Mouse (Mus musculus): ENCODE measurements around the gene Fan1. TPM values are rescaled to one million over a fixed set of nuclear protein-coding genes. Genes with fewer than 3 reads are reported as not detected.

Fan1 gene
- polyA plus RNA-seq, 1 experiment from 2014 or later, result 9.1 TPM

DNA sequence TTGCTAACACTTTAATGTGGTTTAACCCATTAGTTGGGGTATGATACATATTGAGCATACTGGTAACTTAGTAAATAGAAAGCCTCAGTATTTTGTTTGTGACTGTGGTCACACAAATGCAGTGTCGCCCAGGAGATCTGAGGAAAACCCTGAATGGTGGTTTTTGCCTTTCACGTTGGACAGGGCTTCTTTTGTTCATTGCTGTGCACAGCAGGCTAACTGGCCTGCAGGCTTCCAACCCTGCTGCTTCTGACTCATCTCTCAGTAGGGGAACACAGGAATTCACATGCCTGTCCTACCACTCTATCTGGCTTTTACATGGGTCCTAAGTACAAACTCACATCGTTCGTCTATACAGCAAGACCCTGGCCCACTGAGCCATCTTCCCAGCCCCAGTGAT, 52.2 kb downstream of the Fan1 start:
- H3K27me3 ChIP-seq, result no peaks in the 10 kb centered on the region
- H3K4me1 ChIP-seq, result no peaks in the 10 kb centered on the region
- ATAC-seq (ENCODE audit: low FRiP score), result no peak
- no peak overlapping the region for H3K27ac ChIP-seq
- no peak overlapping the region for H3K9ac ChIP-seq
- H3K9me3 ChIP-seq (replicated peaks), result no peaks in the 10 kb centered on the region
- H3K4me3 ChIP-seq, result no peak overlapping the region
- H3K36me3 ChIP-seq, result peaks cover 59% of the 10 kb centered on the region
- WGBS, result 68% methylated on average over 4 of the region's 4 CpGs
- H3K4me2 ChIP-seq (replicated peaks), result no peak overlapping the region

- Histone ChIP-seq H3K27me3 (no peaks in the 10 kb centered on the region), H3K4me2 (replicated peaks) (no peak overlapping the region), H3K36me3 (peaks cover 62% of the 10 kb centered on the region), H3K9me3 (replicated peaks) (no peaks in the 10 kb centered on the region), H3K27ac (no peak overlapping the region), H3K4me3 (no peak overlapping the region), H3K4me1 (no peaks in the 10 kb centered on the region), H3K9ac (no peak overlapping the region)
- 78% methylated on average over 5 of the region's 5 CpGs for whole genome bisulfite sequencing
- ATAC-seq (ENCODE audit: low FRiP score), result no peak
Measured at GRCm38 (mm10) chr7:64321125-64321524, 52.8 kb downstream of the Fan1 start.

DNA sequence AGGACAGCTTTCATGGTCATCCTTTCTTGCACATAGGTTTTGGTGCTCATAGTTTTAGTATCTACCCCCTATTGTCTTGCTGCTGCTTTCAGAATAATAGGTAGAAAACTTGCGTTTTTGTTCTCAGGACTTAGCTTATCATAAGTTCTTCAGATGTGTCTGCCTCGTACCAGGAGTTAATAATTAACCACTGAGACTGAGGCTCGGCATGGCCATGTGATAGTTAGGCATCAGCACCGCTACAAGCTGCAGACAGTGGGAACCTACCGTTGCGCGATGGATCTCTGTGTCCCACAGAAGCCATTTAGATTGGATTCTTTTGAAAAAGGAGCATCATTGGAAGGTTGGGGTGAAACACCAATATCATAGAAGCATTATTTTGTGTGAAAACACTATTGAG, 61.1 kb downstream of the Fan1 start:
- H3K27ac ChIP-seq, result no peak overlapping the region
- no peak overlapping the region for H3K4me2 ChIP-seq (replicated peaks)
- H3K9me3 ChIP-seq (replicated peaks), result no peaks in the 10 kb centered on the region
- ATAC-seq (ENCODE audit: low FRiP score), result no peak
- WGBS, result 88% methylated on average over 7 of the region's 7 CpGs
- H3K4me3 ChIP-seq, result no peak overlapping the region
- no peaks in the 10 kb centered on the region for H3K4me1 ChIP-seq
- H3K36me3 ChIP-seq, result peaks cover 29% of the 10 kb centered on the region
- no peak overlapping the region for H3K9ac ChIP-seq
- no peaks in the 10 kb centered on the region for H3K27me3 ChIP-seq

DNA sequence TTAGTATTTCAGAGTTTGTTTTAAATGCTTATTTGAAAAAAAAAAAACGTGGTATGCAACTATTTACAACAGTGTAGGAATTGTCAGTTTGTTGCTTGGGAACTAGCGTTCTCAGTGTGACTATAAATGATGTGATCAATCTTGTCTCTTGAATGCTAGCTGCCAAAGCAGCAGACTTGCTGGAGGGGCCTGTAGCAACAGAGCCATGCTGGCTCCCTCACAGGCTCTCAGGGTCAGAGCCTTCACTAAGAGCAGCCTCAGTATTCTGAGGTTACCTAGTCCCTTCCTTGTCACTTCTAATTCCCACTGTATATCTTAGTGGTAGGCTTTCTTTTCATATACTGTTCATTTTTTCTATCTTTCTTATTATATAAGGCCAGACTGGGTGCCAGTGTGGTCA, 63.1 kb downstream of the Fan1 start:
- H3K9me3 ChIP-seq (replicated peaks), result no peaks in the 10 kb centered on the region
- WGBS, result 61% methylated on average over 2 of the region's 2 CpGs
- no peak overlapping the region for H3K27ac ChIP-seq
- H3K4me2 ChIP-seq (replicated peaks), result no peak overlapping the region
- no peaks in the 10 kb centered on the region for H3K27me3 ChIP-seq
- H3K4me1 ChIP-seq, result no peaks in the 10 kb centered on the region
- H3K9ac ChIP-seq, result no peak overlapping the region
- H3K4me3 ChIP-seq, result no peak overlapping the region
- peaks cover 15% of the 10 kb centered on the region for H3K36me3 ChIP-seq
- ATAC-seq (ENCODE audit: low FRiP score), result no peak

DNA sequence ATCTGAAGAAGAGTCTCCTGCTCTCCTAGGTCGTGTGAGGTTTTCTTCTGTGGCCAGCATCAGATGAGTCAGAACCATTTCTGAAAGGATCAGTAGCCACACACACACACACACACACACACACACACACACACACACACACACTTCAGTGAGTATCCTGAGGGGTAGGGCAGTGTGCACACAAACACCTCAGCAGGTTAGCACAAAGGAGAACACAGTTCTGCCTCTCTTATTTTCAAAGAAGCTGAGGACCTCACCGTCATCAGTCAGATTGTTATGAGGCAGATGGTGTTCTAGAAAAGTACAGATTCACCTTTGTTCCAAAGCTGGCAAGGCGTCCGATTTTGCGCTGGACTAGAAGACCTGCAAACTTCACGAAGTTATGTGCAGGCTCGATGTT, 63.7 kb downstream of the Fan1 start:
- no peaks in the 10 kb centered on the region for H3K4me1 ChIP-seq
- no peak overlapping the region for H3K9ac ChIP-seq
- H3K4me2 ChIP-seq (replicated peaks), result no peak overlapping the region
- no peaks in the 10 kb centered on the region for H3K9me3 ChIP-seq (replicated peaks)
- H3K27ac ChIP-seq, result no peak overlapping the region; the same call in 1 of the 2 replicates
- peaks cover 14% of the 10 kb centered on the region for H3K36me3 ChIP-seq
- no peak overlapping the region for H3K4me3 ChIP-seq
- 71% methylated on average over 7 of the region's 7 CpGs for WGBS
- no peak for ATAC-seq (ENCODE audit: low FRiP score)
- H3K27me3 ChIP-seq, result no peaks in the 10 kb centered on the region

Other genes with a start within 250 kb of the Fan1 start
- 0.31 and 0.43 TPM in 2 replicates for gene Trpm1, start 220.3 kb downstream of the Fan1 start, polyA plus RNA-seq (2016; fragmentation: Nextera tagmentation; extraction: Ambion mirVana)
- gene Mtmr10, start 86.4 kb downstream of the Fan1 start, polyA plus RNA-seq (2016; fragmentation: Nextera tagmentation; extraction: Ambion mirVana), result 14.7 and 15.6 TPM in 2 replicates
- gene Mphosph10, start 18.2 kb upstream of the Fan1 start, polyA plus RNA-seq (2016; fragmentation: Nextera tagmentation; extraction: Ambion mirVana), result 41.7 and 43.7 TPM in 2 replicates
- 37.1 and 46.1 TPM in 2 replicates for gene Mcee, start 18.5 kb upstream of the Fan1 start, polyA plus RNA-seq (2016; fragmentation: Nextera tagmentation; extraction: Ambion mirVana)
- gene Apba2, start 127.6 kb upstream of the Fan1 start, polyA plus RNA-seq (2016; fragmentation: Nextera tagmentation; extraction: Ambion mirVana), result 112 and 119 TPM in 2 replicates